Mouse (Mus musculus): ENCODE data around the gene Mgat4c.

Mgat4c gene

GRCm38 (mm10) chr10:101681437-101681912 lies at the start of gene Mgat4c:
Gene Mgat4c, plus strand, starts transcription at chr10:101681487.
- DNase-seq (ENCODE audit: low spot score in 2 of 2), result no peak

DNA sequence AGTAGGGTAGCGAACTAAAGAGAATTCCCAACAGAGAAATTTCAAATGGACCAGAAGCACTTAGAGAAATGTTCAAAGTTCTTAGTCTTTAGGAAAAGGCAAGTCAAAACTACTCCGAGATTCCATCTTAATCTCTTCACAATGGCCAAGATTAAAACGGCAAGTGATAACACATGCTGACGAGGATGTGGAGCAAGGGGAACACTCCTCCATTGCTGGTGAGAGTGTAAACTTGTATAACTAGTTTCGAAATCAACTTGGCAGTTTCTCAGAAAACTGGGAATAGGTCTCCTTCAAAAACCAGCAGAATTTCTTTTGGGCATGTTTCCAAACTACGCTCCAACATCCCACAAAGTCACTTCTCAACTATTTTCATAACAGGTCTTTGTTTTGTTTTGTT lies 46.0 kb upstream of the Mgat4c start:
- DNase-seq (ENCODE audit: low spot score in 2 of 2), result no peak

DNA sequence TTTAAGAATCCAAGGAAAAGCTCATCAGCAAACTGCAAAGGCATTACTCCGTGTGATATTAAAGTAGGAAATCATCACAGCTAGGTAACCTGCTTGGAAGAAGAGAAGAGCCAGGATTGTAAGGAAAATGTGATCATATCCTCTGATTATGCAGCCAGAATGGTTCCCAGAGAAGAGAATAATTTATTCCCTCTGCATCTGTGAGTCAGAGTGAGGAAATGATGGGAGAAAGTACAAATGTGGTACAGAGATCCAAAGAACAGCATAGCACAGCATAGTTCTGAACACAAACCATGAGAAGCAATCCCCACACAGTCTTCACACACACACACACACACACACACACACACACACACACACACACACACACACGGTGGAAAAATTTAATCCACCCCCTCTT lies 40.2 kb upstream of the Mgat4c start:
- DNase-seq (ENCODE audit: low spot score in 2 of 2), result no peak

GRCm38 (mm10) chr10:101681914-101682313 lies 627 bp downstream of the Mgat4c start:
- DNase-seq (ENCODE audit: low spot score in 2 of 2), result no peak

DNA sequence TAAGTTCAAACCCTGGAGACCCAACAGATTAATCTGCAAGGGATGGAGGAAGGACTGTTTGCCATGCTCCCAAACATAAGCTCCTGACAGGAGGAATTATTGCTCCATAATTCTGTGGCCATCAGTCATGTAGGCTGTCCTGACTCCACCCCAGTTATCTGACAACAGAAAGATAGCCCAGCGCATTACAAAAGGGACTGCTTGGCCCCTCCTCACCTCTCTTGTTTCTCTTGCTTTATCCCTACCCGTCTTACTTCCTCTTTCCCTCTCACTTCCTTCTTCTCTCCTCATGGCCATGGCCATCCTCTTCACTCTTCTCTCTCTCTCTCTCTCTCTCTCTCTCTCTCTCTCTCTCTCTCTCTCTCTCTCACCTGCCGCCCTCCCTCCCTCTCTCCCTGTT lies 80.5 kb downstream of the Mgat4c start:
- DNase-seq (ENCODE audit: low spot score in 2 of 2), result no peak

DNA sequence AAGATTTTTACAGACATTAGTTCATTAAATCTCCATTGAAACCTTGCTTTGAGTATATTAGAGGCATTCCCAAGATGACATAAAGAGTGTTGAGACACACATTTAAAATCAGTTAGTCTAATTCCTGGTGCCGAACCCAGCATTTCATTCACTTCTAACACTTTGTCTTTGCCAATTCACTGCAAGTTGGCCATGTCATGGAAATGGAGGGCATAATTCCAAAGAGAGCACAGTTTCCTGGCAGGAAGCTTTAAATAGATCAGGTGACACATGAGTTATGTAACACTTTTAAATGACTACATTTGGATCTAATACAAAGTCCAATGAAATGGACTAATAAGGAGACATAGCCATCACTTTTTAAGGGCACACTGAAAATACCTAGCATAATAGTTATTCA lies 89.4 kb downstream of the Mgat4c start:
- DNase-seq (ENCODE audit: low spot score in 2 of 2), result no peak

GRCm38 (mm10) chr10:101771157-101771556 lies 89.9 kb downstream of the Mgat4c start:
- no peak for DNase-seq (ENCODE audit: low spot score in 2 of 2)

DNA sequence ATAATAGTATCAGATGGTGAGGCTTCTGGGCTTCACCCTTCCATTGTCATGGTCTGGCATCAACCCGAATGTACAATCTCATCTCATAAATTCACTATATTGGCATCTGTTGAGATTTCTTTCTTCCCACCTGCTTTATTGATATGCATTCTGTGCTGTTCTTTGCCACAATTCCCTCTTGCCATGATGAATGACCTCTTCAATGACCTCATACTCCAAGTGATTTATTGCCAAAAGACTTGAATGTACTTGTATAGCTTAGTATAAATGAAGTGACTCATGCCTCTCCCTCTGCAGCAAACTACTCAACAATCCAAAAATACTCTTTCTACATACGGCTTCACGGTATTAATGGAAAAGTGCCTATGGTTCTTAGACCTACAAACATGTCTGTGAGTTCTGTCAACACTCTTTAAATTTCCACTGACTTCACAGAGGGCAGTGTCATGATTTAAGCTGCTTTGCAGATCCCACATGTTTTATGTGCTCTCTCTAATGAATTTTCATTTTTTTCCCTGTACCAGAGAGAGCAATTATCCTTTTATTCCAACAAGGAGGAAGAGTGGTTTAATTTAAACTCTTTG lies 102.0 kb downstream of the Mgat4c start:
- DNase-seq (ENCODE audit: low spot score in 2 of 2), result no peak

DNA sequence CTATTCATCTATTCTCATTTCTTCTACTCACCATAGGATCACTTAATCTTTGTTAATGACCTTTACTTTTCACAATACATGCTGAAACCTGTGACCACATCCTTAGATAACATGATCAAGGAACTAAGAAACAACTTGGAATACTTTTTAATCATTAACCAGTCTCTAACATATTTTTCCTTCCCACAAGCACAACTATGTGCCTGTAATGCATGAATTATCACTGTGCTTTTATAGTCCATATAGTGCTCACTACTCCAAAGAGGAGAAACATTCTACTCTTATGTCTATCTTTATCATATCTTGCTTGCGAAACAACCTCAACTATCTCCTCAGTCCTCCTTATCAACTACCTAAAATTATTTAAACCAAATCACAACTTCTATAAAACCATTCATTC lies 114.2 kb downstream of the Mgat4c start:
- DNase-seq (ENCODE audit: low spot score in 2 of 2), result no peak

GRCm38 (mm10) chr10:101798831-101799474 lies 117.7 kb downstream of the Mgat4c start:
- no peak for DNase-seq (ENCODE audit: low spot score in 2 of 2)

GRCm38 (mm10) chr10:101808768-101809167 lies 127.5 kb downstream of the Mgat4c start:
- no peak for DNase-seq (ENCODE audit: low spot score in 2 of 2)

- DNase-seq (ENCODE audit: low spot score in 2 of 2), result no peak
Observed at GRCm38 (mm10) chr10:101816902-101817301, 135.6 kb downstream of the Mgat4c start.

DNA sequence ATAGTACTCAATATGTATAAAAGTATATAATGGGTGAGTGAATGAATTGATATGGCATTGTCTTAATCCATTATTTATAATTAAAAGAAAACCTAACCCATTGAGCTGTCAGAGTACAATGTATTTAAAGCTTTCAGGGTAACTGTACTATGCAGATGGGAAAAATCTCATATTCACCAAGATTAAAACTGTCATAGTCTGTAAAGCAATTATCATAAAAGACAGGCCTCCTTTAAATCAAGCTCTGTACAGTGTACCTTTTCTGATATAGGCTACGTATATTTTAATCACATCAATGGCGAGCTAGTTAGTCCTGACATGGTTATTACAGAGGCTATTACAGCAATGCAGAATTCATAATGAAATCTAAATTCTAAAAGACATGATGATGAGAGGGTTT lies 146.7 kb downstream of the Mgat4c start:
- no peak for DNase-seq (ENCODE audit: low spot score in 2 of 2)

DNA sequence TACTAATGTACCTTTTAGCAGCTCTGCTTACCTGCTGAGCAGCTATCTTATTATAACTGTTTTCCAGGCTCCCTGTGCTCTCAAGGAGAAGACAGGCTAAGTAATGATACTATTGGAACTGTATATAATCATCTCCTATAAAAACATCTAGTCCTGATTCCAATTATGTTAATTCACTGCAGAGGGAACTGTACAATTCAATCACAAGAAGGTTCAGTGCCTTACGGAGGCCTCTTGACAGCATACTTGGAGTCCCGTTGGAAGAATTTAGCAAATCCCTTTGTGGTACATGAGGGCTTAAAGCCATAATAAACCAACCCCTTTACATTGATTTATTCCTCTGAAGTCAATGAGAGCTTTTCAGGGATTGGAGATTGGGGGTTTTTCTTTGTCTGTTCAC lies 174.8 kb downstream of the Mgat4c start:
- no peak for DNase-seq (ENCODE audit: low spot score in 2 of 2)

GRCm38 (mm10) chr10:101889866-101890265 lies 208.6 kb downstream of the Mgat4c start:
- DNase-seq (ENCODE audit: low spot score in 2 of 2), result no peak

DNA sequence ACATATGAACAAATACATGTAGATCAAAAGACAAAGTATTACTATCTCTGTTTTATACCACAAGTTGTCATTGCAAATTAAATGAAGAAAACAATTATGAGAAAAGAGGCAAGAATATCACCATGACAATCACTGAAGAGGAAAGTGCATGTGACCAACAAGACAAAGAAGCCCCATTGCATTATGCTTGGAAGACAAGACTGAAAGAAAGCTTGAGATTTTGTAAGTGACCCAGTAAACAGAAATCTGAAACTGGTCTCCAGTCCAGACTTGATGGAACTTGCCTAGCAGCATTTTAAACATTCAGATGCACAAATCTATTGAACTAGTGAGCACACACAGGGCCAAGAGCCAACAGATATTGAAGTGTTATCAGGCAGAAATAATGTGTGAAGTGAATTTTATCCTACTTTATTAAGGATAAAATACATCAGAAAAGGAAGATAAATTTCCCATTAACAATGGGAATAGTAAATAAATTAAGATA lies 236.1 kb downstream of the Mgat4c start:
- DNase-seq (ENCODE audit: low spot score in 2 of 2), result no peak

GRCm38 (mm10) chr10:101997612-101998011 lies 316.3 kb downstream of the Mgat4c start:
- no peak for DNase-seq (ENCODE audit: low spot score in 2 of 2)

DNA sequence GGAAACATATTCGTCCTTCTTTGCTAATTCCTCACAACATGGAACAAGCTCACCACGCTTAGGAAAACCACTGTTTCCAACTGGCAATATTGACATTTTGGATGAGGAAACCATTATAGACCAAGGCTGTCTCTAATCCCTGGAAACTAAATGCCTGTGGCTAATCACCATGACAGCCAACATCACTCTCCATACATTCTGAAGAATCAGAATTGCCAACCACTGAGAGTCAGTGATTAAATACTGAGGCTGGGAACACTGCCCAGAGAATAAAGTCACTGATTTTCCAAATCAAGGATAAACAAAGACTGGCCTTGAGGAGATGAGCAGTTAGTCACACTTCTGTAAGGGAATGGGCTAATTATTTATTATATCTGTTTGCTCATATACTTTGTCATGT lies 361.2 kb downstream of the Mgat4c start:
- no peak for DNase-seq (ENCODE audit: low spot score in 2 of 2)

GRCm38 (mm10) chr10:102056218-102056617 lies 374.9 kb downstream of the Mgat4c start:
- DNase-seq (ENCODE audit: low spot score in 2 of 2), result no peak

GRCm38 (mm10) chr10:102056975-102057565 lies 375.8 kb downstream of the Mgat4c start:
- DNase-seq (ENCODE audit: low spot score in 2 of 2), result no peak

- no peak for DNase-seq (ENCODE audit: low spot score in 2 of 2)
Observed at GRCm38 (mm10) chr10:102074541-102075398, 393.5 kb downstream of the Mgat4c start.

- DNase-seq (ENCODE audit: low spot score in 2 of 2), result no peak
Observed at GRCm38 (mm10) chr10:102123153-102123552, 441.9 kb downstream of the Mgat4c start.
